Mouse (Mus musculus) gastrocnemius, adult 2 months (tissue): ENCODE results near the gene Sebox. TPM values are rescaled to one million over a fixed set of nuclear protein-coding genes. Genes with fewer than 3 reads are reported as not detected.

Experiments
- DNase-seq: peaks from one replicate; pipeline ENCODE4 v3.0.0; 2022
- H3K27ac ChIP-seq: fragments of 200-600 bp; 2 replicates; pipeline ENCODE4 v1.8.1; 2022; ENCODE audit warnings: mild to moderate bottlenecking
- H3K4me3 ChIP-seq: fragments of 200-600 bp; 2 replicates; pipeline ENCODE4 v1.8.1; 2022; ENCODE audit warnings: mild to moderate bottlenecking, moderate library complexity
- CTCF ChIP-seq: fragments of 200-600 bp; IDR thresholded peaks from 2 replicates; pipeline ENCODE4 v1.8.1; 2022; ENCODE audit warnings: antibody characterized with exemption, mild to moderate bottlenecking, moderate library complexity
- intact Hi-C: fragments of 180-260 bp; cut with DNase I; formaldehyde crosslinking; loops from one replicate; pipeline ENCODE4 v1.15.1; 2025
- long read RNA-seq, 2 experiments: library from polyadenylated mRNA; stranded (forward); transcript quantifications; one replicate each; pipeline ENCODE4 v2.0.0; 2021
- total RNA-seq, 2 experiments: library from RNA; stranded (reverse); gene quantifications; 2 replicates each; pipeline ENCODE4 v1.2.3; 2021

The Sebox gene
- total RNA-seq = not detected
- long read RNA-seq, experiment 1 = 0 reads
- long read RNA-seq, experiment 2 = 0 reads

DNA sequence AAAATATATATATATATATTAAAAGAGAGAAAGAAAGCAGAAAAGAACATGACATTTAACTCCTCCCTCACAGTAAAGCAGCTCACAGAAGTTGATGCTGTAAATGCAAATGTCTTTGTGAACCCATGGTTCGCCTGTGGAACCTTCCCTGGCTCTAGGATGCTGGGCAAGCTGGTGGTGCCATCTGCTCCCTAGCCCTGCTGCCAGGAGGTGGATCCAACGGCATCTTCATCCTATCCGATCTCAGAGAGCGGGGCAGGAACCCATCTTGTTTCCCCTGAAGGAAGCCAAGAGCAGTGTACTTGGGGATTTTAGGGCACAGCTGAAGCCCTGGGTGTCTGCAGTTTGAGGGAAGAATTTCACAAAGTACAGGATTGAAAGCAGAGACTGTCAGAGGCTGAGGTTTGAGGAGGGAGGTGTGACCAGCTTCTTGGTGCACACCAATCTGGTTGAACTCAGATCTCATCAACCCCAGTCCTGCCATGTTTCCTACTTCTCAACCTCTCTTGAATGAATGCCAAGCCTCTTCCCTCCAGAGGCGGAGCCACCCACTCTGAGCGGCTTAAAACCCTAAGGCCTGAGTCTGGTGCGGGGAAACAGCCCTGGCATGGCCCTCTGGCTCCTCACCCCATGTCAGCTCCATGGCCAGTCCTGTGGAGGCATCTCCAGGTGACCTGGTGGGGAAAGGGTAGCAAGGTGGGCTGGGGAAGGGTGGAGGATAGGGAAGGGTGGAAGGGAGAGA is at the start of gene Sebox:
Sebox (plus strand) TSS at position 539 of the 742 bp plus-strand sequence.
- no peak within 1 kb of the TSS for H3K4me3 ChIP-seq
- no peak for TF ChIP-seq CTCF
- intact Hi-C loops = no loop called here
- no peak for DNase-seq
- H3K27ac ChIP-seq = no peak within 1 kb of the TSS

DNA sequence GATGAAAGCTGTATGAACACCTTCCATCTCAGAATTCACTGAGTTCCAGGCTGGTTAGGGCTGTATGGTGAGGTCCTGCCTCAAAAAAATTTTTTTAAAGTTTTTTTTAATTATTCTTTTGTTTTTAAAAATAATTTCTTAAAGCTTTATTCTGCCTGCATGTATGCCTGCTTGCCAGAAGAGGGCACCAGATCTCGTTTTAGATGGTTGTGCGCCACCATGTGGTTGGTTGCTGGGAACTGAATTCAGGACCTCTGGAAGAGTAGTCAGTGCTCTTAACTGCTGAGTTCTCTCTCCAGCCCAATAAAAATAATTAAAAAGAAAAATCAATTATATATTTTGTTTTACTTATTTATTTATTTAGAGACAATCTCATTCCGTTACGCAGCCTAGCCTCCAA is 49.6 kb upstream of the Sebox start:
- intact Hi-C loops = no loop called here

GRCm38 (mm10) chr11:78454276-78454675 is 49.0 kb upstream of the Sebox start:
- TF ChIP-seq CTCF = no peak
- no peak overlapping the region for H3K4me3 ChIP-seq
- DNase-seq = no peak
- H3K27ac ChIP-seq = no peak overlapping the region
- intact Hi-C loops = no loop called here

More for the DNA sequence above, 49.6 kb upstream of the Sebox start:
- H3K27ac ChIP-seq = no peak overlapping the region
- peak; percentile 68 for DNase-seq
- no peak overlapping the region for H3K4me3 ChIP-seq
- TF ChIP-seq CTCF = peak; percentile 97

DNA sequence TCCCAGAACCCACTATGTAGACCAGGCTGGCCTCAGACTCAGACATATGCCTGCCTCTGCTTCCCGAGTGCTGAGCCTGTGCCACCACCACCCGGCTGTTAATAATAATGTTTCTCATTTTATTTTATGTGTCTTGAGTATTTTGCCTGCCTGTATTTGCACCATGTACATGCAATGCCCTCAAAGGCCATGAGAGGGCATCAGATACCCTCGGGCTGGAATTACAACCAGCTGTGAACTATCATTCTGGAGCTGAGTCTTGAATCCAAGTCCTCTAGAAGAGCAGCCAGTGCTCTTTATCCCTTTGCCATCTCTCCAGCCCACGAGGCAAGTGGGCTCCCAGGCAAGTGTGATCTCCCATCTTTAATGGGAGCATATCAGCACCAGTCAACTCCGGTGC is 47.9 kb upstream of the Sebox start:
- intact Hi-C loops = no loop called here
- Histone ChIP-seq H3K27ac (no peak overlapping the region), H3K4me3 (no peak overlapping the region)
- DNase-seq = no peak
- TF ChIP-seq CTCF = peak; percentile 65

DNA sequence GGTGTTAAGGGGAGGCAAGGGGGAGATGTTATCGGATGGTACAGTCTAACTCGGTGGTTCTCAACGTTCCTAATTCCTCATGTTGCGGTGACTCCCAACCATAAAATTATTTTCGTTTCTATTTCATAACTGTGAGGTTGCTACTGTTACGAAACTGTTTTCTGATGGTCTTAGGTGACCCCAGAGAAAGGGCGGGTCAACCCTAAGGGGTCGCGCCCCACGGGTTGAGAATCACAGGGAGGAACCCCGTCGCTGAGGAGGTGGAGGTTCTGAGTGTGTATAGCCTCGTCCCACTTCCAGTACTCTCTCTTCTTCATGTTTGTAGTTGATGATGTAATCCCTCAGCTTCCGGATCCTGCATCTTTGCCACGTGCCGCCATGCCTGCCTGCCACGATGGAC is 44.5 kb upstream of the Sebox start:
- TF ChIP-seq CTCF = no peak
- no peak overlapping the region for H3K27ac ChIP-seq
- intact Hi-C loops = no loop called here
- no peak overlapping the region for H3K4me3 ChIP-seq
- DNase-seq = no peak

GRCm38 (mm10) chr11:78461894-78462293 is 41.4 kb upstream of the Sebox start:
- Histone ChIP-seq H3K4me3 (no peak overlapping the region), H3K27ac (no peak overlapping the region)
- TF ChIP-seq CTCF = peak; percentile 33; the same call in 1 of the 2 replicates
- intact Hi-C loops = no loop called here
- DNase-seq = no peak

DNA sequence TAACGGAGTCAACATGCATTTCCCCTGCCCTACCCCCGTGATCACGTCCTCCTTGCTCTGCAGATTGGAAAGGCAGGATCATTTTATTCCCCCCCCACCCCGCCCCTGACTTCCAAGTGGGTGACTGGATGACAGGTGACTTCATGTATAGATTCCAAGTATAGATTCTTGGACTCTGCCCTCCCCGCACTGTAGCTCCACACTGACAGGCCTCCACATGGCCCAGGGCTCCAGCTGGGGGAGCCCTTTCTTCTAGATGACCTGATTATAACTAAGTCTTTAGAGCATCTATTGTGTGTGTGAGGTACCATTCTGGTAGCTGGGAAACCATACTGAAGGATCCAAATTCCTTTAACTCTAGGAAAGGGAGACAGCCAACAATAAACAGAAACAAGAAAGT is 40.6 kb upstream of the Sebox start:
- no peak for DNase-seq
- no peak for TF ChIP-seq CTCF
- intact Hi-C loops = no loop called here
- H3K27ac ChIP-seq = no peak overlapping the region
- H3K4me3 ChIP-seq = no peak overlapping the region

- DNase-seq = no peak
- Histone ChIP-seq H3K4me3 (no peak overlapping the region), H3K27ac (no peak overlapping the region)
- no peak for TF ChIP-seq CTCF
- intact Hi-C loops = no loop called here
These were observed 39.8 kb upstream of the Sebox start for GRCm38 (mm10) chr11:78463286-78464036.

- peak overlapping the region; percentile 87 for H3K27ac ChIP-seq
- peak overlapping the region; percentile 75 for H3K4me3 ChIP-seq
- intact Hi-C loops = no loop called here
- TF ChIP-seq CTCF = no peak
- no peak for DNase-seq
These were observed 38.1 kb upstream of the Sebox start for GRCm38 (mm10) chr11:78465116-78465515.

DNA sequence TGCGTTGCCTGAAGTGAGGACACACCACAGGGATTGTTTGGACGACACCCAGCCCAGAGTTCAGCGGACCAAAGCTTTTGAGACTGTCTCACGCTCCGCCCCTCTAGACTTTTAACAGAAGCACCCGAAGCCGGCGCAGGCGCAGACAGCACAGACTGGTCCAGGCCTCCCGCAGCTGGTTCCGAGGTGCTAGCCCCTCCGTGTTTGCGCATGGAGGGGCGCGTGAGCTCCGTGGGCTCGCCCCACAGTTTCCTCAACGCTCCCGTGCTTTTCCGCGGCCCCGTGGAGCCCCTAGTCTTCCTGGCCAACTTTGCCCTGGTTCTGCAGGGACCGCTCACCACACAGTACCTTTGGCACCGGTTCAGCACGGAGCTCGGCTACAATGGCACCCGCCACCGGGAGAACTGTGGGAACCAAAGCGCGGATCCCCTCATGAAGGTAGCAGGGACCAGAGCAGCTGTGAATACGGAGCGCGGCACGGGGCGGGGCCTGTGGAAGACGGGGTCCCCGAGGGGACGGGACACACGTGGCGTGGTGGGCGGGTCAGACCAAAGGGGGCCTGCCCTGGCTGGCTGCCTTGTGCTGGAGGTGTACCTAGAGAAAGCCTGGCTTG is 37.6 kb upstream of the Sebox start, which contains the start of gene Slc46a1:
Slc46a1 (plus strand) TSS at position 130 of the 613 bp plus-strand sequence.
- Histone ChIP-seq H3K4me3 (peak within 1 kb of the TSS; percentile 75), H3K27ac (peak within 1 kb of the TSS; percentile 87)
- TF ChIP-seq CTCF = no peak
- intact Hi-C loops = no loop called here
- peak; percentile 90 for DNase-seq

DNA sequence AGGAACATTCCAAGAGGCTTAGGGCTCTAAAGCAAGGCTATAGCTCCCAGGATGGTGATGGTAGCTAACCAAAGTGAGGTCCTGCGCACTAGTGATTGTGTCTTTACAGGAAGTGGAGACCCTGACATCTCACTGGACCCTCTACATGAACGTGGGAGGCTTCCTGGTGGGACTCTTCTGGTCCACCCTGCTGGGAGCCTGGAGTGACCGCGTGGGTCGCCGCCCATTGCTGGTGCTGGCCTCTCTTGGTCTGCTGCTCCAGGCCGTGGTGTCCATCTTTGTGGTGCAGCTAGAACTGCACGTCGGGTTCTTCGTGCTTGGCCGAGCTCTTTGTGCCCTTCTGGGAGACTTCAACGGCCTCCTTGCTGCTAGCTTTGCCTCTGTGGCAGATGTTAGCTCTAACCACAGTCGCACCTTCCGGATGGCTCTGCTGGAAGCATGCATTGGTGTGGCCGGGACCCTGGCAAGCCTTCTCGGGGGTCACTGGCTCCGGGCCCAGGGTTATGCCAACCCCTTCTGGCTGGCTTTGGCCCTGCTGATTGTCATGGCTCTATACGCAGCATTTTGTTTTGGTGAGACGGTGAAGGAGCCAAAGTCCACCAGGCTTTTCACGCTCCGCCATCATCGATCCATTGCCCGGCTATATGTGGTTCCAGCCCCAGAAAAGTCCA is 36.9 kb upstream of the Sebox start:
- intact Hi-C loops = no loop called here
- DNase-seq = no peak
- H3K4me3 ChIP-seq = peak overlapping the region; percentile 75
- H3K27ac ChIP-seq = peak overlapping the region; percentile 87
- no peak for TF ChIP-seq CTCF

DNA sequence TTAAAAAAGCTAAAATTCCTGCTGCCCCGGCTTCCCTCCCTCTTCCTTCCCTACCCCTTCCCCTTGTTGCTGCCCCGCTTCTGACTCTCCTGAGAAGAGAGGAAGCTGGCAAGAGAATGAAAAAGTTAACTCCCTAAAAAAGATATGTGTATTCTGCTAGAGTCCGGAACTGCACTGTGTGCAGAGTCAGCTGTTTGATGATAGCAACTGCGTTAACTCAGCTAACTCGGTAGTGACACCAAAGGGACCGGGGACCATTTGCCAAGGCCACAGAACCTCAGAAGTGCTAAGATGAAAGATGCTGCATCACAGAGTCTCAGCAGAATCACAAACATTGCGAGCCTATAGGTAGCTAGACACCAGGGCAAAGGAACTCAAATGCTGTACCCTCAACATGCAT is 35.7 kb upstream of the Sebox start:
- DNase-seq = no peak

More for the DNA sequence above, 35.7 kb upstream of the Sebox start:
- Histone ChIP-seq H3K27ac (no peak overlapping the region), H3K4me3 (no peak overlapping the region)
- no peak for TF ChIP-seq CTCF
- intact Hi-C loops = no loop called here
